Mouse (Mus musculus): ENCODE measurements around the gene Zfp974. TPM values are rescaled to one million over a fixed set of nuclear protein-coding genes. Genes with fewer than 3 reads are reported as not detected.
"Not testable (repeated sequence)": the region's sequence is repeated elsewhere in the genome, so short reads cannot be mapped to it uniquely, and the experiment has no call there.

Gene Zfp974
- 1 to 10 TPM; 2.8 to 5.0 TPM for total RNA-seq (2021)
- long read RNA-seq, experiment 1, result 0 reads
- long read RNA-seq, experiment 2, result 0 reads

- DNase-seq (ENCODE audit: low spot score), result peak; percentile 57
Measured at GRCm38 (mm10) chr7:27928818-27929695, at the start of gene Zfp974. TSS of gene Zfp974 (minus strand) at chr7:27929460.

GRCm38 (mm10) chr7:27949451-27949850 is 20.2 kb upstream of the Zfp974 start:
- DNase-seq (ENCODE audit: low spot score), result not testable (repeated sequence)

- peak; percentile 9 for DNase-seq (ENCODE audit: low spot score)
Measured at GRCm38 (mm10) chr7:27941869-27942268, 12.6 kb upstream of the Zfp974 start.

- DNase-seq (ENCODE audit: low spot score), result not testable (repeated sequence)
Measured at GRCm38 (mm10) chr7:27933800-27934158, 4.5 kb upstream of the Zfp974 start.

GRCm38 (mm10) chr7:27933050-27933799 is 4.0 kb upstream of the Zfp974 start:
- no peak for DNase-seq (ENCODE audit: low spot score)

GRCm38 (mm10) chr7:27927041-27927440 is 2.2 kb downstream of the Zfp974 start:
- not testable (repeated sequence) for DNase-seq (ENCODE audit: low spot score)

GRCm38 (mm10) chr7:27910952-27911351 is 18.3 kb downstream of the Zfp974 start:
- DNase-seq (ENCODE audit: low spot score), result not testable (repeated sequence)

GRCm38 (mm10) chr7:27905061-27905848 is 24.0 kb downstream of the Zfp974 start:
- DNase-seq (ENCODE audit: low spot score), result no peak

GRCm38 (mm10) chr7:27900601-27901000 is 28.7 kb downstream of the Zfp974 start:
- no peak for DNase-seq (ENCODE audit: low spot score)

- DNase-seq (ENCODE audit: low spot score), result no peak
Measured at GRCm38 (mm10) chr7:27881721-27882120, 47.5 kb downstream of the Zfp974 start.

GRCm38 (mm10) chr7:27862578-27862977 is 66.7 kb downstream of the Zfp974 start:
- not testable (repeated sequence) for DNase-seq (ENCODE audit: low spot score)

GRCm38 (mm10) chr7:27860396-27861235 is 68.6 kb downstream of the Zfp974 start:
- DNase-seq (ENCODE audit: low spot score), result peak; percentile 80

- DNase-seq (ENCODE audit: low spot score), result peak; percentile 8
Measured at GRCm38 (mm10) chr7:27859301-27860251, 69.7 kb downstream of the Zfp974 start.

Other genes starting within 250 kb of the Zfp974 start
- under 1 TPM; 0.37 to 0.64 TPM for gene Zfp607b, start 240.1 kb downstream of the Zfp974 start, total RNA-seq (2021)
- 1 to 10 TPM; 5.1 to 6.9 TPM for gene Zfp60, start 198.1 kb downstream of the Zfp974 start, total RNA-seq (2021)
- 1 to 10 TPM; 3.3 to 4.1 TPM for gene Zfp626, start 122.3 kb downstream of the Zfp974 start, total RNA-seq (2021)
- 1 to 10 TPM; 2.2 to 2.9 TPM for gene Zfp59, start 90.9 kb downstream of the Zfp974 start, total RNA-seq (2021)
- gene Zfp607a, start 71.9 kb downstream of the Zfp974 start, total RNA-seq (2021), result 1 to 10 TPM; 1.4 to 2.2 TPM
- gene Zfp780b, start 49.7 kb upstream of the Zfp974 start, total RNA-seq (2021), result 1 to 10 TPM; 7.3 to 8.8 TPM
- gene Zfp850, start 84.7 kb upstream of the Zfp974 start, total RNA-seq (2021), result under 1 TPM; 0.24 to 0.34 TPM
- 10 to 100 TPM; 97.3 to 98.6 TPM for gene Psmc4, start 120.6 kb upstream of the Zfp974 start, total RNA-seq (2021)
- under 1 TPM in 1 of 2 experiments, not detected in 1; 0.73 TPM for gene Fcgbp, start 141.8 kb upstream of the Zfp974 start, total RNA-seq (2021)
- not detected for gene 9530053A07Rik, start 200.0 kb upstream of the Zfp974 start, total RNA-seq (2021)
- 10 to 100 TPM; 21.8 to 23.0 TPM for gene Fbl, start 240.2 kb upstream of the Zfp974 start, total RNA-seq (2021)

Measured in gastrocnemius, adult 18-20 months (tissue).